ENCODE assay signal across 12 mouse cellular contexts in the genomic region with DNA sequence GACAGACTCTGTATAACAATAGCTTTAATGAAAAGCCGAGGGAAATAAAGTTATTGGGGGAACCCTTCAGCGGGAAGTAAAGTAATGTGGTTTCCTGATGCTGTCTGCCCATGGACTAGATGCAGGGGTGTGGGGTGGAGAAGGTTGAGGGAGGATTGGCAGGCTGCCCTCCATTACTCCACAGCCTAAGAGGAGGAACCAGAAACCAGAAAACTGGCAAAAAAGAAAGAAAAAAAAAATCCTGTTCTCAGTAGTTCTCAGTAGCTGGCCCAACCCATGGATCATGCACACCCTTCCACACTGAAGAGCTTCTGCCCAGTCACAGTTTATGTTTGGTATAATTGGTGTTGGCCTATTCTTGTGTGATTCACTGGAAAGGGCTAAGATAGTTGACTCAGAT. TPM values are rescaled to one million over a fixed set of nuclear protein-coding genes. Genes with fewer than 3 reads are reported as not detected.
A peak's percentile ranks its signal among the peaks of the same experiment; 100 is the strongest.
DNase-seq lines count a peak whose midpoint lies in the region; ATAC-seq and TF ChIP-seq lines count a peak whose summit lies in the region.
"Had no signal": no experiment of that assay in that cellular context is flagged by ENCODE, and none has a peak within 500 bp of the region (broad histone marks: within the 10 kb centered on the region; RNA-seq: fewer than 3 reads in every experiment).

No protein-coding gene starts in this region.

- intact Hi-C loops in left cerebral cortex, adult 2 months (cut with DNase I) = loop anchor here (2.0 to 5.0 kb wide), 4 partner anchors 96 to 211 kb away; a partner anchor contains a TSS

- no peak overlapping the region for H3K27ac ChIP-seq in left cerebral cortex, adult 2 months
- H3K27ac ChIP-seq: embryonic facial prominence, embryonic 15.5 days; liver, embryonic 15.5 days had no signal

- H3K4me3 ChIP-seq in left cerebral cortex, adult 2 months = no peak overlapping the region
- H3K4me3 ChIP-seq: embryonic facial prominence, embryonic 15.5 days; liver, embryonic 15.5 days had no signal

- no peak for TF ChIP-seq CTCF in left cerebral cortex, adult 2 months (IDR thresholded peaks at IDR 0.05)

- peak; percentile 39 to 72 for DNase-seq in adrenal gland, adult (ENCODE audit: inconsistent age in 2 of 2, low spot score in 1 of 2)
- no peak for DNase-seq in adrenal gland, postnatal 4 days (ENCODE audit: low spot score in 2 of 2)
- peak; percentile 36 for DNase-seq in right cerebral cortex, postnatal 14 days
- DNase-seq in right cerebral cortex, adult 18-20 months = no peak
- no peak for DNase-seq in spleen, postnatal 14 days (ENCODE audit: low spot score in 2 of 2)
- no peak for DNase-seq in left cerebral cortex, adult 2 months (ENCODE audit: extremely low spot score in 1 of 2, low spot score in 2 of 2)
- DNase-seq: cerebellum, adult 11 months had no signal

- peak; percentile 44 for ATAC-seq in granulocyte monocyte progenitor cell, adult 5-6 weeks (replicated peaks; ENCODE audit: poor library complexity, severe bottlenecking)
- peak; percentile 13 for ATAC-seq in megakaryocyte, adult 5-6 weeks (ENCODE audit: poor library complexity, severe bottlenecking)

RNA-seq across cellular contexts. Expression of a gene that starts 27.6 kb away (rescaled TPM):
- total RNA-seq in adrenal gland, postnatal 4 days (2021) = under 1 TPM in 1 of 2 experiments, not detected in 1; 0.25 TPM
- 0.28 TPM in 1 of 2 replicates, not detected in the other for total RNA-seq in granulocyte monocyte progenitor cell, adult 5-6 weeks (2014; fragmentation: Nextera tagmentation)
- not detected in 2 replicates for total RNA-seq in granulocyte monocyte progenitor cell, adult 5-6 weeks (2017)
- total RNA-seq in megakaryocyte, adult 5-6 weeks (2015) = 0.40 and 1.2 TPM in 2 replicates
- 2.1 and 5.8 TPM in 2 replicates for total RNA-seq in megakaryocyte, adult 5-6 weeks (2017)
- total RNA-seq in left cerebral cortex, adult 2 months (2021) = under 1 TPM in 1 of 2 experiments, not detected in 1; 0.75 TPM
- total RNA-seq: gastrocnemius, postnatal 4 days had no signal

RNA-seq across cellular contexts. Expression of a gene that starts 27.7 kb away (rescaled TPM):
- under 1 TPM; 0.17 to 0.25 TPM for total RNA-seq in adrenal gland, postnatal 4 days (2021)
- total RNA-seq in granulocyte monocyte progenitor cell, adult 5-6 weeks (2014; fragmentation: Nextera tagmentation) = 1.4 and 1.5 TPM in 2 replicates
- total RNA-seq in granulocyte monocyte progenitor cell, adult 5-6 weeks (2017) = 0.26 and 1.9 TPM in 2 replicates
- total RNA-seq in megakaryocyte, adult 5-6 weeks (2015) = 12.7 and 15.0 TPM in 2 replicates
- 6.4 and 6.5 TPM in 2 replicates for total RNA-seq in megakaryocyte, adult 5-6 weeks (2017)
- 1 to 10 TPM in 1 of 2 experiments, under 1 TPM in 1; 0.66 to 1.1 TPM for total RNA-seq in left cerebral cortex, adult 2 months (2021)

RNA-seq across cellular contexts. Expression of a gene that starts 34.1 kb away (rescaled TPM):
- total RNA-seq in adrenal gland, postnatal 4 days (2021) = 1 to 10 TPM in 1 of 2 experiments, under 1 TPM in 1; 0.78 to 1.0 TPM
- 29.2 and 45.0 TPM in 2 replicates for total RNA-seq in granulocyte monocyte progenitor cell, adult 5-6 weeks (2014; fragmentation: Nextera tagmentation)
- 22.2 and 22.4 TPM in 2 replicates for total RNA-seq in granulocyte monocyte progenitor cell, adult 5-6 weeks (2017)
- 126 and 132 TPM in 2 replicates for total RNA-seq in megakaryocyte, adult 5-6 weeks (2015)
- total RNA-seq in megakaryocyte, adult 5-6 weeks (2017) = 71.5 and 74.6 TPM in 2 replicates
- 1 to 10 TPM in 1 of 2 experiments, under 1 TPM in 1; 0.84 to 1.5 TPM for total RNA-seq in left cerebral cortex, adult 2 months (2021)

Comparison
In these comparisons a context has a peak if more than half of its experiments do, and no peak if none do; other contexts are left out.
1. DNase-seq: peak in adrenal gland, adult (2 of 2) and right cerebral cortex, postnatal 14 days (single experiment); none in adrenal gland, postnatal 4 days (0 of 2), right cerebral cortex, adult 18-20 months (single experiment), spleen, postnatal 14 days (0 of 2) and left cerebral cortex, adult 2 months (0 of 2).
2. RNA of a gene that starts 34.1 kb away (total RNA-seq): 71.5 to 132 TPM in megakaryocyte, adult 5-6 weeks and 22.2 to 45.0 TPM in granulocyte monocyte progenitor cell, adult 5-6 weeks; 0.84 to 1.5 TPM in left cerebral cortex, adult 2 months and 0.78 to 1.0 TPM in adrenal gland, postnatal 4 days; every median in the first group is over 4 times any median in the second.